Mouse (Mus musculus): ENCODE data around the gene Snx19. TPM values are rescaled to one million over a fixed set of nuclear protein-coding genes. Genes with fewer than 3 reads are reported as not detected.

Gene Snx19
- polyA plus RNA-seq (2017; shearing (Covaris generic)), result 33.7 TPM

DNA sequence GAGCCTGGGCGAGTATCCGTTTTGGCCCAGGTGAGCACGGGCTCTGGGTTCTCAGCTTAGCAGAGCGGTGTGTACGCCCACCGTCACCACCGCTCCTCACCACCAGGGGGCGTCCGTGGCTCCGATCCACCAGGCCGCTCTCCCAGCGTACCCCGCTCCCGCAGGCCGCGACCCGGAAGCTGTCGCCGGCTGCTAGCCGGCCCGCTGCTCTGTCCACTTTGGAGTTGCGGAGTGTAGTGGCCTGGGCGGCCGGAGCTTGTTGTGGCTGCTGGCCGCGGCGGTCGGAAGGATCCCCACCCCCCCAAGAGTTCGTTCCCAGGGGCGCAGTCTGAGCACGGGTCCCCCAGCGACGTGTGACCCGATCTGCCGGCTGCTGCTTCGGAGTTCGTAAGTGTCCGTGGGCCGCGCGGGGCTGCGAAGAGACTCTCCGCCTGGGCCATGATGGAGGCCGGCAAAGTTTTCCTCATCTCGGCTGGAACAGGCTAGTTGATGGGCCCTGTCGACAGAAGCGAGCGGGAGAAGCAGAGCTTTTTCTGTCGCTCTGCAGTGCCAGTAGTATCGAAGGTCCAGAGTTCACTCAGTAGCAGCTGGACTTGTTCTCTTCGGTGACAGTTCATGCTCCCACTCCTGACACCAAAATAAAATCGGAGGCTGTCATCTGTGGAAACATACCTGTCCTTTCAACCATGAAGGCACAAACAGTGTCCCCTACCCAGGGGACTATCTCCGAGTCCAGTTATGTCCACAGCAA, at the start of gene Snx19:
Gene Snx19, plus strand, starts transcription at position 227 of the 751 bp plus-strand sequence.

Data from CD4-positive, CD25-positive, alpha-beta regulatory T cell, adult 9 weeks (primary cell).